Mouse (Mus musculus): ENCODE measurements at regions not wholly inside any gene's neighbourhood (a gene's known extent, or its start where the extent isn't known, plus 50 kb on each side); places are given as distances from the start of the nearest gene placed in this dataset.

GRCm38 (mm10) chr12:10256385-10256784, 113.4 kb upstream of the Nt5c1b start:
- WGBS = 57% methylated on average over 3 of the region's 3 CpGs
- Histone ChIP-seq H3K4me3 (replicated peaks) (no peak overlapping the region), H3K27me3 (replicated peaks) (no peaks in the 10 kb centered on the region), H3K4me1 (replicated peaks) (no peaks in the 10 kb centered on the region), H3K4me2 (replicated peaks) (no peak overlapping the region), H3K36me3 (no peaks in the 10 kb centered on the region), H3K27ac (no peak overlapping the region), H3K9me3 (no peaks in the 10 kb centered on the region), H3K9ac (no peak overlapping the region)
- ATAC-seq = peak; percentile 75

GRCm38 (mm10) chr12:10266201-10266600, 103.6 kb upstream of the Nt5c1b start:
- no peak for ATAC-seq
- Histone ChIP-seq H3K27ac (no peak overlapping the region), H3K9me3 (no peaks in the 10 kb centered on the region), H3K4me3 (replicated peaks) (no peak overlapping the region), H3K4me1 (replicated peaks) (no peaks in the 10 kb centered on the region), H3K4me2 (replicated peaks) (no peak overlapping the region), H3K36me3 (no peaks in the 10 kb centered on the region), H3K27me3 (replicated peaks) (no peaks in the 10 kb centered on the region), H3K9ac (no peak overlapping the region)
- WGBS = 74% methylated on average over 1 of the region's 1 CpGs

GRCm38 (mm10) chr12:10272038-10272437, 97.7 kb upstream of the Nt5c1b start:
- H3K27ac ChIP-seq = no peak overlapping the region
- WGBS = 85% methylated on average over 5 of the region's 5 CpGs
- no peak overlapping the region for H3K9ac ChIP-seq
- H3K4me1 ChIP-seq (replicated peaks) = no peaks in the 10 kb centered on the region
- no peak overlapping the region for H3K4me3 ChIP-seq (replicated peaks)
- no peaks in the 10 kb centered on the region for H3K9me3 ChIP-seq
- no peaks in the 10 kb centered on the region for H3K36me3 ChIP-seq
- H3K4me2 ChIP-seq (replicated peaks) = no peak overlapping the region
- ATAC-seq = no peak
- no peaks in the 10 kb centered on the region for H3K27me3 ChIP-seq (replicated peaks)

- H3K4me1 ChIP-seq (replicated peaks) = no peaks in the 10 kb centered on the region
- no peaks in the 10 kb centered on the region for H3K9me3 ChIP-seq
- 42% methylated on average over 1 of the region's 1 CpGs for WGBS
- H3K27ac ChIP-seq = no peak overlapping the region
- no peak overlapping the region for H3K4me3 ChIP-seq (replicated peaks)
- no peak overlapping the region for H3K4me2 ChIP-seq (replicated peaks)
- H3K9ac ChIP-seq = no peak overlapping the region
- H3K27me3 ChIP-seq (replicated peaks) = no peaks in the 10 kb centered on the region
- no peaks in the 10 kb centered on the region for H3K36me3 ChIP-seq
- no peak; the same call in 1 of the 2 replicates for ATAC-seq
These were observed 94.5 kb upstream of the Nt5c1b start for GRCm38 (mm10) chr12:10275226-10275625.

GRCm38 (mm10) chr12:10292646-10293045, 77.1 kb upstream of the Nt5c1b start:
- no peak overlapping the region for H3K4me2 ChIP-seq (replicated peaks)
- no peaks in the 10 kb centered on the region for H3K27me3 ChIP-seq (replicated peaks)
- no peaks in the 10 kb centered on the region for H3K36me3 ChIP-seq
- no peaks in the 10 kb centered on the region for H3K4me1 ChIP-seq (replicated peaks)
- 31% methylated on average over 4 of the region's 4 CpGs for WGBS
- no peak for ATAC-seq
- no peaks in the 10 kb centered on the region for H3K9me3 ChIP-seq
- no peak overlapping the region for H3K9ac ChIP-seq
- H3K4me3 ChIP-seq (replicated peaks) = no peak overlapping the region
- H3K27ac ChIP-seq = no peak overlapping the region

GRCm38 (mm10) chr12:10305970-10306369, 63.8 kb upstream of the Nt5c1b start:
- Histone ChIP-seq H3K4me3 (replicated peaks) (no peak overlapping the region), H3K9ac (no peak overlapping the region), H3K27ac (no peak overlapping the region), H3K4me1 (replicated peaks) (no peaks in the 10 kb centered on the region), H3K4me2 (replicated peaks) (no peak overlapping the region), H3K27me3 (replicated peaks) (no peaks in the 10 kb centered on the region), H3K9me3 (no peaks in the 10 kb centered on the region), H3K36me3 (no peaks in the 10 kb centered on the region)
- no peak for ATAC-seq

Data from intestine, embryonic 15.5 days (tissue).